Comparison of ENCODE assay signal across 15 mouse cellular contexts in the genomic region with DNA sequence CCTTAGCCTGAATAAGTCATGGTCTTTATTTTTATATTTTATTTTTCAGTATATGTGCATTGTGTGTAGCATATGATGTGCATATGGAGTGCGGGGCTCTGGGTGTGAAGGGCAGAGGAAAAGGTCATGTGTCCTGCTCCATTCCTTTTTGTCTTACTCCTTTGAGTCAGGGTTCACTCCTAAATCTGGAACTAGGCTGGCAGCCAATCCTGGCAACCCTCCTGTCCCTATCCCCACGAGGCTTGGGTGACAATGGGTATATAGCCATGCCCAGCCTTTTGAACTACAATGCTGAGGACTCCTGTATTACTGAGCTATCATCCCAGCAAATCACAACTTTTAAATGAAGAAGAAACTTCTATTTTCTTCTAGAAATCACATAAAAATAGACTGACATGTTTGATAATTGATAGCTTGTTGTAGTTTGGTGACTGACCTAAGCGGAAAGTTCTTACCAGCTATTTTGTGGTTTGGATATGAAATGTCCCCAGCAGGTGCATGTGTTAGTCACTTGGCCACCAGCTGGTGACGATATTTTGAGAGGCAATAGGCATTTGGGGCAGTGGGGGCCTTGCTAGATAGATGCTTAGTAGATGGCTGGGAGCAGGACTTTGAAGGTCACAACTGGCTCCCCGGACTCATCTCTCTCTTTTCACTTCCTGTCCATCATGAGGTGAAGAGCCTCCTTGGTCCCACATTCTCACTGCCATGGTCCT.
"Had no signal": no experiment of that assay in that cellular context is flagged by ENCODE, and none has a peak within 500 bp of the region (broad histone marks: within the 10 kb centered on the region; RNA-seq: fewer than 3 reads in every experiment).

No protein-coding gene starts in this region.

- H3K9me3 ChIP-seq: midbrain, embryonic 12.5 days; midbrain, embryonic 15.5 days; neural tube, embryonic 13.5 days; stomach, embryonic 15.5 days had no signal

- DNase-seq: kidney, postnatal 14 days; kidney, postnatal 4 days; liver, postnatal 0 days; lung, embryonic 14.5 days; retina, postnatal 1 day; right cerebral cortex, postnatal 25 days; spleen, adult 18-20 months; thymus, postnatal 25 days had no signal

- H3K27ac ChIP-seq: liver, embryonic 14.5 days; macrophage; midbrain, embryonic 12.5 days; midbrain, embryonic 15.5 days; neural tube, embryonic 13.5 days; stomach, embryonic 15.5 days had no signal

- H3K4me3 ChIP-seq: midbrain, embryonic 12.5 days; midbrain, embryonic 15.5 days; neural tube, embryonic 13.5 days; stomach, embryonic 15.5 days had no signal

- H3K36me3 ChIP-seq: midbrain, embryonic 12.5 days; midbrain, embryonic 15.5 days; neural tube, embryonic 13.5 days; stomach, embryonic 15.5 days had no signal

- H3K27me3 ChIP-seq: midbrain, embryonic 12.5 days; midbrain, embryonic 15.5 days; neural tube, embryonic 13.5 days; stomach, embryonic 15.5 days had no signal

- H3K4me1 ChIP-seq: midbrain, embryonic 12.5 days; midbrain, embryonic 15.5 days; neural tube, embryonic 13.5 days; stomach, embryonic 15.5 days had no signal

- ATAC-seq: liver, postnatal 0 days; lung, postnatal 0 days; midbrain, embryonic 15.5 days had no signal
